Mouse (Mus musculus): ENCODE measurements at regions not wholly inside any gene's neighbourhood (a gene's known extent, or its start where the extent isn't known, plus 50 kb on each side); places are given as distances from the start of the nearest gene placed in this dataset.

- no peak overlapping the region for H3K4me3 ChIP-seq (ENCODE audit: low read depth, low read length)
- H3K4me1 ChIP-seq (ENCODE audit: control insufficient read depth, low read depth, low read length), result no peaks in the 10 kb centered on the region
- no peaks in the 10 kb centered on the region for H3K9me3 ChIP-seq (replicated peaks; ENCODE audit: control insufficient read depth, low read length)
- H3K27me3 ChIP-seq (ENCODE audit: control insufficient read depth, insufficient read depth, low read depth, low read length), result no peaks in the 10 kb centered on the region
- no peak overlapping the region for H3K4me2 ChIP-seq (ENCODE audit: low read depth, low read length)
- H3K36me3 ChIP-seq (ENCODE audit: control insufficient read depth, insufficient read depth), result no peaks in the 10 kb centered on the region
- 62% methylated on average over 5 of the region's 5 CpGs for WGBS (ENCODE audit: insufficient replicate concordance)
- H3K9ac ChIP-seq (ENCODE audit: low read depth, low read length), result no peak overlapping the region
- ATAC-seq (ENCODE audit: low read depth), result no peak
- H3K27ac ChIP-seq (ENCODE audit: low read length), result no peak overlapping the region
Observed at GRCm38 (mm10) chr1:69447276-69447675, 239.8 kb downstream of the Ikzf2 start.

- H3K4me1 ChIP-seq (ENCODE audit: control insufficient read depth, low read depth, low read length), result no peaks in the 10 kb centered on the region
- no peak overlapping the region for H3K27ac ChIP-seq (ENCODE audit: low read length)
- no peaks in the 10 kb centered on the region for H3K36me3 ChIP-seq (ENCODE audit: control insufficient read depth, insufficient read depth)
- no peak overlapping the region for H3K9ac ChIP-seq (ENCODE audit: low read depth, low read length)
- no peak for ATAC-seq (ENCODE audit: low read depth)
- no peak overlapping the region for H3K4me3 ChIP-seq (ENCODE audit: low read depth, low read length)
- no peak overlapping the region for H3K4me2 ChIP-seq (ENCODE audit: low read depth, low read length)
- 70% methylated on average over 4 of the region's 4 CpGs for WGBS (ENCODE audit: insufficient replicate concordance)
- no peaks in the 10 kb centered on the region for H3K9me3 ChIP-seq (replicated peaks; ENCODE audit: control insufficient read depth, low read length)
- H3K27me3 ChIP-seq (ENCODE audit: control insufficient read depth, insufficient read depth, low read depth, low read length), result no peaks in the 10 kb centered on the region
Observed at GRCm38 (mm10) chr1:69444722-69445121, 242.3 kb downstream of the Ikzf2 start.

GRCm38 (mm10) chr1:69443466-69443865, 243.6 kb downstream of the Ikzf2 start:
- Histone ChIP-seq H3K9me3 (replicated peaks; ENCODE audit: control insufficient read depth, low read length) (no peaks in the 10 kb centered on the region), H3K9ac (ENCODE audit: low read depth, low read length) (no peak overlapping the region), H3K27me3 (ENCODE audit: control insufficient read depth, insufficient read depth, low read depth, low read length) (no peaks in the 10 kb centered on the region), H3K27ac (ENCODE audit: low read length) (no peak overlapping the region), H3K36me3 (ENCODE audit: control insufficient read depth, insufficient read depth) (no peaks in the 10 kb centered on the region), H3K4me1 (ENCODE audit: control insufficient read depth, low read depth, low read length) (no peaks in the 10 kb centered on the region), H3K4me3 (ENCODE audit: low read depth, low read length) (no peak overlapping the region), H3K4me2 (ENCODE audit: low read depth, low read length) (no peak overlapping the region)
- no peak for ATAC-seq (ENCODE audit: low read depth)
- WGBS (ENCODE audit: insufficient replicate concordance), result 41% methylated on average over 7 of the region's 7 CpGs

- H3K27ac ChIP-seq (ENCODE audit: low read length), result no peak overlapping the region
- no peak overlapping the region for H3K9ac ChIP-seq (ENCODE audit: low read depth, low read length)
- H3K4me2 ChIP-seq (ENCODE audit: low read depth, low read length), result no peak overlapping the region
- no peak overlapping the region for H3K4me3 ChIP-seq (ENCODE audit: low read depth, low read length)
- no peak for ATAC-seq (ENCODE audit: low read depth)
- H3K27me3 ChIP-seq (ENCODE audit: control insufficient read depth, insufficient read depth, low read depth, low read length), result no peaks in the 10 kb centered on the region
- H3K4me1 ChIP-seq (ENCODE audit: control insufficient read depth, low read depth, low read length), result no peaks in the 10 kb centered on the region
- H3K9me3 ChIP-seq (replicated peaks; ENCODE audit: control insufficient read depth, low read length), result no peaks in the 10 kb centered on the region
- 46% methylated on average over 14 of the region's 14 CpGs for WGBS (ENCODE audit: insufficient replicate concordance)
- H3K36me3 ChIP-seq (ENCODE audit: control insufficient read depth, insufficient read depth), result no peaks in the 10 kb centered on the region
Observed at GRCm38 (mm10) chr1:69440564-69441334, 246.3 kb downstream of the Ikzf2 start.

- Histone ChIP-seq H3K9me3 (replicated peaks; ENCODE audit: control insufficient read depth, low read length) (no peaks in the 10 kb centered on the region), H3K36me3 (ENCODE audit: control insufficient read depth, insufficient read depth) (no peaks in the 10 kb centered on the region), H3K4me1 (ENCODE audit: control insufficient read depth, low read depth, low read length) (no peaks in the 10 kb centered on the region), H3K9ac (ENCODE audit: low read depth, low read length) (no peak overlapping the region), H3K4me3 (ENCODE audit: low read depth, low read length) (no peak overlapping the region), H3K27ac (ENCODE audit: low read length) (no peak overlapping the region), H3K4me2 (ENCODE audit: low read depth, low read length) (no peak overlapping the region), H3K27me3 (ENCODE audit: control insufficient read depth, insufficient read depth, low read depth, low read length) (no peaks in the 10 kb centered on the region)
- WGBS (ENCODE audit: insufficient replicate concordance), result 77% methylated on average over 8 of the region's 8 CpGs
- no peak for ATAC-seq (ENCODE audit: low read depth)
Observed at GRCm38 (mm10) chr1:69437042-69437441, 250.0 kb downstream of the Ikzf2 start.

- no peak overlapping the region for H3K27ac ChIP-seq (ENCODE audit: low read length)
Observed at GRCm38 (mm10) chr1:69433655-69434357, 253.2 kb downstream of the Ikzf2 start.

GRCm38 (mm10) chr1:69430683-69431407, 256.2 kb downstream of the Ikzf2 start:
- Histone ChIP-seq H3K27me3 (ENCODE audit: control insufficient read depth, insufficient read depth, low read depth, low read length) (no peaks in the 10 kb centered on the region), H3K9me3 (replicated peaks; ENCODE audit: control insufficient read depth, low read length) (no peaks in the 10 kb centered on the region), H3K4me3 (ENCODE audit: low read depth, low read length) (no peak overlapping the region), H3K9ac (ENCODE audit: low read depth, low read length) (no peak overlapping the region), H3K4me2 (ENCODE audit: low read depth, low read length) (no peak overlapping the region), H3K4me1 (ENCODE audit: control insufficient read depth, low read depth, low read length) (no peaks in the 10 kb centered on the region), H3K36me3 (ENCODE audit: control insufficient read depth, insufficient read depth) (no peaks in the 10 kb centered on the region), H3K27ac (ENCODE audit: low read length) (no peak overlapping the region)
- WGBS (ENCODE audit: insufficient replicate concordance), result 63% methylated on average over 8 of the region's 8 CpGs
- ATAC-seq (ENCODE audit: low read depth), result no peak

More at GRCm38 (mm10) chr1:69433655-69434357, 253.2 kb downstream of the Ikzf2 start:
- no peaks in the 10 kb centered on the region for H3K36me3 ChIP-seq (ENCODE audit: control insufficient read depth, insufficient read depth)
- H3K27me3 ChIP-seq (ENCODE audit: control insufficient read depth, insufficient read depth, low read depth, low read length), result no peaks in the 10 kb centered on the region
- no peaks in the 10 kb centered on the region for H3K9me3 ChIP-seq (replicated peaks; ENCODE audit: control insufficient read depth, low read length)
- no peak overlapping the region for H3K4me3 ChIP-seq (ENCODE audit: low read depth, low read length)
- no peak for ATAC-seq (ENCODE audit: low read depth)
- WGBS (ENCODE audit: insufficient replicate concordance), result 51% methylated on average over 8 of the region's 8 CpGs
- no peaks in the 10 kb centered on the region for H3K4me1 ChIP-seq (ENCODE audit: control insufficient read depth, low read depth, low read length)
- H3K4me2 ChIP-seq (ENCODE audit: low read depth, low read length), result no peak overlapping the region
- no peak overlapping the region for H3K9ac ChIP-seq (ENCODE audit: low read depth, low read length)

GRCm38 (mm10) chr1:69429632-69430031, 257.4 kb downstream of the Ikzf2 start:
- H3K4me2 ChIP-seq (ENCODE audit: low read depth, low read length), result no peak overlapping the region
- no peaks in the 10 kb centered on the region for H3K27me3 ChIP-seq (ENCODE audit: control insufficient read depth, insufficient read depth, low read depth, low read length)
- WGBS (ENCODE audit: insufficient replicate concordance), result 70% methylated on average over 5 of the region's 5 CpGs
- H3K36me3 ChIP-seq (ENCODE audit: control insufficient read depth, insufficient read depth), result no peaks in the 10 kb centered on the region
- H3K9me3 ChIP-seq (replicated peaks; ENCODE audit: control insufficient read depth, low read length), result no peaks in the 10 kb centered on the region
- ATAC-seq (ENCODE audit: low read depth), result no peak
- H3K4me3 ChIP-seq (ENCODE audit: low read depth, low read length), result no peak overlapping the region
- no peak overlapping the region for H3K27ac ChIP-seq (ENCODE audit: low read length)
- H3K4me1 ChIP-seq (ENCODE audit: control insufficient read depth, low read depth, low read length), result no peaks in the 10 kb centered on the region
- H3K9ac ChIP-seq (ENCODE audit: low read depth, low read length), result no peak overlapping the region

GRCm38 (mm10) chr1:69397676-69398075, 289.4 kb downstream of the Ikzf2 start:
- no peak for ATAC-seq (ENCODE audit: low read depth)
- no peaks in the 10 kb centered on the region for H3K4me1 ChIP-seq (ENCODE audit: control insufficient read depth, low read depth, low read length)
- no peak overlapping the region for H3K9ac ChIP-seq (ENCODE audit: low read depth, low read length)
- H3K4me3 ChIP-seq (ENCODE audit: low read depth, low read length), result no peak overlapping the region
- H3K9me3 ChIP-seq (replicated peaks; ENCODE audit: control insufficient read depth, low read length), result no peaks in the 10 kb centered on the region
- no peak overlapping the region for H3K4me2 ChIP-seq (ENCODE audit: low read depth, low read length)
- no peak overlapping the region for H3K27ac ChIP-seq (ENCODE audit: low read length)
- 65% methylated on average over 2 of the region's 2 CpGs for WGBS (ENCODE audit: insufficient replicate concordance)
- no peaks in the 10 kb centered on the region for H3K27me3 ChIP-seq (ENCODE audit: control insufficient read depth, insufficient read depth, low read depth, low read length)
- no peaks in the 10 kb centered on the region for H3K36me3 ChIP-seq (ENCODE audit: control insufficient read depth, insufficient read depth)
